Mouse (Mus musculus): ENCODE measurements around the gene Gdf15. TPM values are rescaled to one million over a fixed set of nuclear protein-coding genes. Genes with fewer than 3 reads are reported as not detected.

Gene Gdf15
- polyA plus RNA-seq, 2 experiments: 0.18 to 0.47 TPM

DNA sequence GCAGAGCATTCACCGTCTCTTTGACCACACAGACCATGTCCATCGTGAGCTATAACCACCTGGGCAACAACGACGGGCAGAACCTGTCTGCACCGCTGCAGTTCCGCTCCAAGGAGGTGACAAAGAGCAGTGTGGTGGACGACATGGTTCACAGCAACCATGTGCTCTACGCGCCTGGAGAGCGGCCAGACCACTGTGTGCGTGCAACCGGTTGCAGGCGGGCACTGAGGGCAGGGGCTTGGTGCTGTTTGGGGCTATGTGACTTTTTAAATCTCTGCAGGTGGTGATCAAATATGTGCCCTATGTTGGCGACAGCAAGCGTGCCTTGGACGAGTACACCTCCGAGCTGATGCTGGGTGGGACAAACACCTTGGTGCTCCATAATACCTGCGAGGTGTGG, 36.0 kb downstream of the Gdf15 start:
- Histone ChIP-seq H3K4me3 (replicated peaks; ENCODE audit: low read length) (no peak overlapping the region), H3K27me3 (ENCODE audit: control insufficient read depth, insufficient read depth, low read length) (no peaks in the 10 kb centered on the region), H3K4me1 (ENCODE audit: control insufficient read depth, insufficient read depth, low read length) (peaks cover 40% of the 10 kb centered on the region), H3K36me3 (ENCODE audit: control insufficient read depth, insufficient read depth, low read length) (peaks cover 29% of the 10 kb centered on the region), H3K9ac (ENCODE audit: low read depth, low read length, severe bottlenecking) (no peak overlapping the region), H3K9me3 (ENCODE audit: control insufficient read depth, low read length) (no peaks in the 10 kb centered on the region), H3K27ac (replicated peaks; ENCODE audit: low read depth, low read length) (no peak overlapping the region), H3K4me2 (replicated peaks; ENCODE audit: low read depth, low read length, severe bottlenecking) (no peak overlapping the region)
- ATAC-seq (ENCODE audit: low FRiP score, low read depth) (no peak), DNase-seq (ENCODE audit: low spot score) (no peak)
- TF ChIP-seq POLR2A (IDR thresholded peaks at IDR 0.05; ENCODE audit: borderline replicate concordance, extremely low read depth, insufficient read depth, insufficient read length): no peak
- 90% methylated on average over 18 of the region's 18 CpGs for WGBS

DNA sequence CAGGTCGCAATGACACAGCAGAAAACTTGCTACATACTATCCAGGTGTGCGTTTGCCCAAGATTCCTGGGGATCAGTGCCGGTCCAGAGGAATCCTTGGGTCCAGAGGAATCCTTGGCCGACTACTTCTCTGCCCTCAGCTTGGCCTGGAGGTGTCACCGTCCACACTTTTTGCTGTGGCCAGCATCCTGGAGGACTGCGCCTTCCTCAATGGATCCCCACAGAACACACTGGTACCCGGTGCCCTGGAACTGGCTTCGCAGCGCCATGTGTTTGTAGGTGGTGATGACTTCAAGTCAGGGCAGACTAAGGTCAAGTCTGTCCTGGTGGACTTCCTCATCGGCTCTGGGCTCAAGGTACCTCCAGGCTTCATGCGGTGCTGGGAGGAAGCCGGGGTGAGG, 36.4 kb downstream of the Gdf15 start:
- H3K27me3 ChIP-seq (ENCODE audit: control insufficient read depth, insufficient read depth, low read length): no peaks in the 10 kb centered on the region
- no peak for TF ChIP-seq POLR2A (IDR thresholded peaks at IDR 0.05; ENCODE audit: borderline replicate concordance, extremely low read depth, insufficient read depth, insufficient read length)
- DNase-seq (ENCODE audit: low spot score) (no peak), ATAC-seq (ENCODE audit: low FRiP score, low read depth) (no peak)
- 93% methylated on average over 12 of the region's 12 CpGs for WGBS
- peak overlapping the region; percentile 72; the same call in 1 of the 2 replicates for H3K4me3 ChIP-seq (replicated peaks; ENCODE audit: low read length)
- H3K9ac ChIP-seq (ENCODE audit: low read depth, low read length, severe bottlenecking): no peak overlapping the region
- H3K4me1 ChIP-seq (ENCODE audit: control insufficient read depth, insufficient read depth, low read length): peaks cover 38% of the 10 kb centered on the region
- no peak overlapping the region for H3K27ac ChIP-seq (replicated peaks; ENCODE audit: low read depth, low read length)
- H3K36me3 ChIP-seq (ENCODE audit: control insufficient read depth, insufficient read depth, low read length): peaks cover 32% of the 10 kb centered on the region
- H3K9me3 ChIP-seq (ENCODE audit: control insufficient read depth, low read length): no peaks in the 10 kb centered on the region
- H3K4me2 ChIP-seq (replicated peaks; ENCODE audit: low read depth, low read length, severe bottlenecking): peak overlapping the region; percentile 95; the same call in 1 of the 2 replicates

DNA sequence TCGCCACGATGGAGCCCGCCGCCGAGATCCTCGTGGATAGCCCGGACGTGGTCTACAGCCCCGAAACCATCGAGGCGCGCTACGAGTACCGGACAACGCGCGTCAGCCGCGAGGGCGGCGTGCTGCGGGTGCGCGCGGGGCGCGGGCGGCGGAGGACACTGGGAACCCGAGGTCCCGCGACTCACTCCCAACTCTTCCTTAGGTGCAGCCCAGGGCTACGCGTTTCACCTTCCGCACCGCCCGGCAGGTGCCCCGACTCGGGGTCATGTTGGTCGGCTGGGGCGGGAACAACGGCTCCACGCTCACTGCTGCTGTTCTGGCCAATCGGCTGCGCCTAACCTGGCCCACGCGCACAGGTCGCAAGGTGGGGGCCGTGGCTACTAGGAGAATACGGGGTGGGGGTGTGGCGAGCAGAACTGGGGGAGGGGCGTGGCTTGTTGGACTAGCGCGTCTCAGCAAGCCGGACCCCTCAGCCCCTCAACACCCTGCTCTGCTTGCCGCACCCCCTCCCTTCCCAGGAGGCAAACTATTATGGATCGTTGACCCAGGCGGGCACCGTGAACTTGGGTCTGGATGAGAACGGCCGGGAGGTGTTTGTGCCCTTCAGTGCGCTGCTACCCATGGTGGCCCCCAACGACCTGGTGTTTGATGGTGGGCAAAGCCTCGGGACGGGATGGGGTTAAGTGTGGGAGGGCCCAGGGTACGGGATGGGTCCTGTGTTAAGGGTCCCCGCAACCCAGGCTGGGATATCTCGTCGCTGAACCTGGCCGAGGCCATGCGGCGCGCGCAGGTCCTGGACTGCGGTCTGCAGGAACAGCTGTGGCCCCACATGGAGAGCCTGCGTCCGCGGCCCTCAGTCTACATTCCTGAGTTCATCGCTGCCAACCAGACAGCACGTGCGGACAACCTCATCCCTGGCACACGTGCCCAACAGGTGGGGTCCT, 37.4 kb downstream of the Gdf15 start:
- DNase-seq (ENCODE audit: low spot score) (no peak), ATAC-seq (ENCODE audit: low FRiP score, low read depth) (peak; percentile 0; the same call in 1 of the 2 replicates)
- H3K36me3 ChIP-seq (ENCODE audit: control insufficient read depth, insufficient read depth, low read length): peaks cover 40% of the 10 kb centered on the region
- H3K4me1 ChIP-seq (ENCODE audit: control insufficient read depth, insufficient read depth, low read length): peaks cover 34% of the 10 kb centered on the region
- H3K27me3 ChIP-seq (ENCODE audit: control insufficient read depth, insufficient read depth, low read length): no peaks in the 10 kb centered on the region
- peak overlapping the region; percentile 69 for H3K9ac ChIP-seq (ENCODE audit: low read depth, low read length, severe bottlenecking)
- no peak for TF ChIP-seq POLR2A (IDR thresholded peaks at IDR 0.05; ENCODE audit: borderline replicate concordance, extremely low read depth, insufficient read depth, insufficient read length)
- peak overlapping the region; percentile 72 for H3K4me3 ChIP-seq (replicated peaks; ENCODE audit: low read length)
- H3K4me2 ChIP-seq (replicated peaks; ENCODE audit: low read depth, low read length, severe bottlenecking): peak overlapping the region; percentile 95
- H3K9me3 ChIP-seq (ENCODE audit: control insufficient read depth, low read length): no peaks in the 10 kb centered on the region
- peak overlapping the region; percentile 74 for H3K27ac ChIP-seq (replicated peaks; ENCODE audit: low read depth, low read length)
- 9% methylated on average over 62 of the region's 82 CpGs for WGBS

DNA sequence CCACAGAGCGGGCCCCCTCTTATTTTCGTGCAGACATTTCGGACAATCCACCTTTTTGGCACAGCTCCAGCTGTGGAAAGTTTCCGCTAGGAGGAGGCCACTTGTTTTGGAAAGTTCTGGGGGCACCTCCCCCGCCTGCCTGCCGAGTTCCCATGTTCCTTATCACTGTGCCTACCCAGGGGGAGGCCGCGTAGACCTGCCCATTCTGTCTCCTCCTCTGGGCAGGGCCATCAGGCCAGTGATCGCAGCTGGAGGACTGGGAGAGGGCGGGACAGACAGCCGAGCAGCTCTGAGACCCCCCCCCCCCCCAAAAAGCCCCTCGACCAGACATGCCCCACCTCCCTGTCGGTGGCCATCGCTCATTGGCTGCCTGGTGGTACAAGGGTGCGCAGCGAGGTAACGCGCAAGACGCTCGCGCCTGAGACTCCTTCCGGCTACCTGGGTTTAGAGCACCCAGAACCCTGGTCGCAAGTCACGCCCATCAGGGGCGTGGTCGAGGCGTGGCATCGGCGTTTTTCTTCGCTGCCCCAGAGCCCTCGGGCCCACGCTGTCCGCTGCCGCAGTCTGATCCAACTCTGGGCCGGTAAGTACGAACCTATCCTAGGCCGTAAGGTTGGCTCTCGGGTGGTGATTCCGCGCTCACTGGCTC, 38.2 kb downstream of the Gdf15 start, which contains the start of gene Isyna1:
TSS of gene Isyna1 (plus strand) at position 413 of the 649 bp plus-strand sequence.
- H3K36me3 ChIP-seq (ENCODE audit: control insufficient read depth, insufficient read depth, low read length): peaks cover 46% of the 10 kb centered on the region
- WGBS: under 1% methylated on average over 26 of the region's 40 CpGs

DNA sequence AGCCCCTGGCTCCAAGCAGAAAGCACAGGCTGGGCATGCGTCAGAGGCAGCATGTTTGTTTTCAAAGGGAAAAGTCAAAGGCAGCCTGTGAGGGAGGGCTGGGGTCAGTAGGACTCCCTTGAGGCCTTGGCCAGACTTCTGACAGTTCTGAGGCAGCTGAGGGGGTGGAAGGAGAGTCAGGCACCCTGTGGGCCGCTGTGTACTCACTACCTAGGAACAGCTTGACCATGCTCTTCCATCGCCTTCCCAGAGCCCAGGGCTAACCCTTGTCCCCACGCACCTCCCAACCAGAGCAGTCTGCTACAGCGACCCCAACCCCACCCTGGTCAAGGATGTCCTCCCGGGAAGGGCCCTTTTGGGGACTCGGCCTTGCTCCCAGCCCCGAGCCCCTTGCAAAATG, 39.1 kb downstream of the Gdf15 start:
- Histone ChIP-seq H3K4me1 (ENCODE audit: control insufficient read depth, insufficient read depth, low read length) (peaks cover 23% of the 10 kb centered on the region), H3K4me3 (replicated peaks; ENCODE audit: low read length) (peak overlapping the region; percentile 72; the same call in 1 of the 2 replicates), H3K36me3 (ENCODE audit: control insufficient read depth, insufficient read depth, low read length) (peaks cover 49% of the 10 kb centered on the region)

More for the DNA sequence above, 38.2 kb downstream of the Gdf15 start, which contains the start of gene Isyna1:
- peak within 1 kb of the TSS; percentile 95 for H3K4me2 ChIP-seq (replicated peaks; ENCODE audit: low read depth, low read length, severe bottlenecking)
- H3K9me3 ChIP-seq (ENCODE audit: control insufficient read depth, low read length): no peaks in the 10 kb centered on the region
- no peaks in the 10 kb centered on the region for H3K27me3 ChIP-seq (ENCODE audit: control insufficient read depth, insufficient read depth, low read length)
- 0 out of 2 replicates have a peak, but pooled peaks have one; percentile 57 for TF ChIP-seq POLR2A (IDR thresholded peaks at IDR 0.05; ENCODE audit: borderline replicate concordance, extremely low read depth, insufficient read depth, insufficient read length)
- H3K4me3 ChIP-seq (replicated peaks; ENCODE audit: low read length): peak within 1 kb of the TSS; percentile 72
- DNase-seq (ENCODE audit: low spot score): peak; percentile 97
- ATAC-seq (ENCODE audit: low FRiP score, low read depth): peak; percentile 92
- peak within 1 kb of the TSS; percentile 69 for H3K9ac ChIP-seq (ENCODE audit: low read depth, low read length, severe bottlenecking)
- peaks cover 32% of the 10 kb centered on the region for H3K4me1 ChIP-seq (ENCODE audit: control insufficient read depth, insufficient read depth, low read length)
- peak within 1 kb of the TSS; percentile 74 for H3K27ac ChIP-seq (replicated peaks; ENCODE audit: low read depth, low read length)

More for the DNA sequence above, 39.1 kb downstream of the Gdf15 start:
- DNase-seq (ENCODE audit: low spot score) (no peak), ATAC-seq (ENCODE audit: low FRiP score, low read depth) (no peak)
- peak overlapping the region; percentile 69; the same call in 1 of the 2 replicates for H3K9ac ChIP-seq (ENCODE audit: low read depth, low read length, severe bottlenecking)
- H3K27ac ChIP-seq (replicated peaks; ENCODE audit: low read depth, low read length): peak overlapping the region; percentile 74
- H3K4me2 ChIP-seq (replicated peaks; ENCODE audit: low read depth, low read length, severe bottlenecking): peak overlapping the region; percentile 95
- H3K9me3 ChIP-seq (ENCODE audit: control insufficient read depth, low read length): no peaks in the 10 kb centered on the region
- TF ChIP-seq POLR2A (IDR thresholded peaks at IDR 0.05; ENCODE audit: borderline replicate concordance, extremely low read depth, insufficient read depth, insufficient read length): no peak
- H3K27me3 ChIP-seq (ENCODE audit: control insufficient read depth, insufficient read depth, low read length): no peaks in the 10 kb centered on the region
- 57% methylated on average over 8 of the region's 8 CpGs for WGBS

Measured in limb, embryonic 14.5 days (tissue).